Mouse (Mus musculus): ENCODE results near the gene Gnas.
"Not testable (repeated sequence)": the region's sequence is repeated elsewhere in the genome, so short reads cannot be mapped to it uniquely, and the experiment has no call there.

Gnas gene

GRCm38 (mm10) chr2:174328358-174328905, 44.3 kb downstream of the Gnas start:
- DNase-seq (ENCODE audit: low spot score in 2 of 2), result peak in 1 of 2 experiments; percentile 18

- DNase-seq (ENCODE audit: low spot score in 2 of 2), result peak; percentile 39 to 56
Observed at GRCm38 (mm10) chr2:174328926-174329662, 45.0 kb downstream of the Gnas start.

- DNase-seq (ENCODE audit: low spot score in 2 of 2), result peak; percentile 64 to 72
Observed at GRCm38 (mm10) chr2:174329663-174330615, 45.8 kb downstream of the Gnas start.

- DNase-seq (ENCODE audit: low spot score in 2 of 2), result peak; percentile 64 to 67
Observed at GRCm38 (mm10) chr2:174330616-174331191, 46.6 kb downstream of the Gnas start.

- no peak for DNase-seq (ENCODE audit: low spot score in 2 of 2)
Observed at GRCm38 (mm10) chr2:174331282-174332030, 47.3 kb downstream of the Gnas start.

GRCm38 (mm10) chr2:174333239-174333890, 49.2 kb downstream of the Gnas start:
- no peak for DNase-seq (ENCODE audit: low spot score in 2 of 2)

- no peak for DNase-seq (ENCODE audit: low spot score in 2 of 2)
Observed at GRCm38 (mm10) chr2:174334415-174334814, 50.3 kb downstream of the Gnas start.

GRCm38 (mm10) chr2:174337275-174337674, 53.2 kb downstream of the Gnas start:
- DNase-seq (ENCODE audit: low spot score in 2 of 2), result no peak

GRCm38 (mm10) chr2:174339701-174340100, 55.6 kb downstream of the Gnas start:
- DNase-seq (ENCODE audit: low spot score in 2 of 2), result no peak

GRCm38 (mm10) chr2:174340229-174340892, 56.2 kb downstream of the Gnas start:
- DNase-seq (ENCODE audit: low spot score in 2 of 2), result no peak

GRCm38 (mm10) chr2:174340893-174341580, 56.9 kb downstream of the Gnas start:
- no peak for DNase-seq (ENCODE audit: low spot score in 2 of 2)

GRCm38 (mm10) chr2:174342793-174343400, 58.8 kb downstream of the Gnas start:
- DNase-seq (ENCODE audit: low spot score in 2 of 2), result no peak

GRCm38 (mm10) chr2:174343566-174343965, 59.4 kb downstream of the Gnas start:
- DNase-seq (ENCODE audit: low spot score in 2 of 2), result no peak

GRCm38 (mm10) chr2:174344003-174344655, 60.0 kb downstream of the Gnas start:
- DNase-seq (ENCODE audit: low spot score in 2 of 2), result peak; percentile 9 to 31

GRCm38 (mm10) chr2:174344996-174345395, 60.9 kb downstream of the Gnas start:
- DNase-seq (ENCODE audit: low spot score in 2 of 2), result no peak

GRCm38 (mm10) chr2:174346612-174346998, 62.5 kb downstream of the Gnas start, which contains the start of gene Gm20721:
Gene Gm20721, minus strand, starts transcription at chr2:174346712.
- DNase-seq (ENCODE audit: low spot score in 2 of 2), result no peak

- not testable (repeated sequence) for DNase-seq (ENCODE audit: low spot score in 2 of 2)
Observed at GRCm38 (mm10) chr2:174346999-174347668, 63.0 kb downstream of the Gnas start.

GRCm38 (mm10) chr2:174358516-174358915, 74.4 kb downstream of the Gnas start:
- DNase-seq (ENCODE audit: low spot score in 2 of 2), result no peak

All from thymus, postnatal 10 days (tissue).